Mouse (Mus musculus) left cerebral cortex, adult 11 months (tissue): ENCODE data around the gene Parp16.
"Not testable (repeated sequence)": the region's sequence is repeated elsewhere in the genome, so short reads cannot be mapped to it uniquely, and the experiment has no call there.

ENCODE experiments used
- DNase-seq: peaks from one replicate; pipeline ENCODE4 v3.0.0; 2022; ENCODE audit warnings: low spot score

Gene Parp16

DNA sequence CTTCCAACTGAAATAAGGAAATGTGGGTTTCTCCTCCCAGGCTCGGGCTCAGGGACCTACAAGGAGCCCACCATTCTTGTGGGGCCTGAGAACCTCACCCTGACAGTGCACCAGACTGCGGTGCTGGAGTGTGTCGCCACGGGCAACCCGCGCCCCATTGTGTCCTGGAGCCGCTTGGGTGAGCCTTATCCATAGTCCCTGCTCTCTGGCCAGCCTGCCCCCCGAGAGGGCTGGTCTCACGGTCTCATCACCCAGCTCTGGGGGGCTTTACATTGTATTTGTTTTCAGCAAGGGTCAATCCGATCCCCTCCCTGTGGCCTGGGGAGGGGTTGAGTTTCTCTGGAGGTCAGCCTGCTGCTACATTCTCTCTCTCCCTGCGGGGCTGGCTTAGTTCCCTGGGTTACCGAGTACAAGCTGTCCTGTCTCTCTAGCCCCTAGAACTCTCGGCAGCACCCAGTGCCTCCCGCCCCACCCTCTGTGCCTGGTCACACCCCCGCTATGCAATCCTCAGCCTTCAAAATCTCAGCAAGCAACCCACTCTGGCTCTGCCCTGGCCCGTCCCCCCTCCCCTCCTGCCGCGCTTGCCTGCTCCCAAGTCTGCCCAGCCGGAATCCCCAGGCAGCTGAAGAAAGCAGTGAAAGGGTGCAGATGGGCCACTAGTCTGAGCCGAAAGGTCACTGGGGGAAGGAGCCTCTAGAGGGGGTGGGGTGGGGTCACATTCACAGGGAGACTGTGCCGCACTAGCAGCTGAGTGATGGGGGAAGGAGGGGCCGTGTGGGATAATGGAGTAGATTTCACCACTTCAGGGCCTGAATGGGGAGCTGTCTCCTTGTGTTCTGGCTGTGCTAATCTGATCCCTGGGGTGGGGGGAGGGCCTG is 16.6 kb upstream of the Parp16 start:
- DNase-seq = no peak

- DNase-seq = no peak
Measured at GRCm38 (mm10) chr9:65179817-65180624, 15.1 kb upstream of the Parp16 start.

GRCm38 (mm10) chr9:65188599-65188998 is 6.6 kb upstream of the Parp16 start:
- DNase-seq = peak; percentile 82

DNA sequence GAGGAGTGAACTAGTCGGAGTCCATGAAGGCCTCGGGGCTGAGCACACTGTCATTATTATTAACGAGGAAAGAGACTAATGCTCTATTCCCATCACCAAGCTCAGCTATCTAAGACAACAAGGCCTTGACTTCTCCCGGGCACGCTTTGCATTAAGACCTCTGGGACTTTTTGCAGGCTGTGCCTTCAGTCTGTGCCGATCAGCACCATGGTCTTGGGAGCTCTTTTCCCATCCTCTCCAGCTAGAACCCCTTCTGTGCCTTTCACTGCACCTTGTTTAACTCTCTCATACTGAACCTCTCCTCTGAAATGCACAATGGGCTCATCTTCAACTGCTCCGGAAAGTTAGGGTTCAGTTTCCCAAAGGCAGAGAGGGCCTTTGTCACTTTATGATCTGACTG is 4.8 kb upstream of the Parp16 start:
- DNase-seq = no peak

DNA sequence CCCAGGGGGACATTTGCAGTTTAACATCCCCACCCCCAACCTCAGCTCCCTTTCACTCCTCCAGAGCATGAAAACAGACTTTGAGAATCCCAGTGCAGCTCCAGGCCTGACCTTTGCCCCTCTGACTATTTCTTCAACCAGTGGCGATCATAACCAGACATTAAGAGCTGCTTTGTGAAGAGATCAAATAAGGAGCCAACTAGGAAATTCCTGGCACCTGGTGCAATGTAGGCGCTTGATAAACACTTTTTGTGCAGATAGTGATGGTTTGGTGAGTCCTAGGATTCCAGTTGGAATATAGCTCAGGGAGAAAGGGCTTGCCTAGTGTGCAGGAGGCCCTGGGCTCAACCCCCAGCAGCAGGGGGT is 3.8 kb upstream of the Parp16 start:
- no peak for DNase-seq

GRCm38 (mm10) chr9:65191755-65192469 is 3.2 kb upstream of the Parp16 start:
- no peak for DNase-seq

DNA sequence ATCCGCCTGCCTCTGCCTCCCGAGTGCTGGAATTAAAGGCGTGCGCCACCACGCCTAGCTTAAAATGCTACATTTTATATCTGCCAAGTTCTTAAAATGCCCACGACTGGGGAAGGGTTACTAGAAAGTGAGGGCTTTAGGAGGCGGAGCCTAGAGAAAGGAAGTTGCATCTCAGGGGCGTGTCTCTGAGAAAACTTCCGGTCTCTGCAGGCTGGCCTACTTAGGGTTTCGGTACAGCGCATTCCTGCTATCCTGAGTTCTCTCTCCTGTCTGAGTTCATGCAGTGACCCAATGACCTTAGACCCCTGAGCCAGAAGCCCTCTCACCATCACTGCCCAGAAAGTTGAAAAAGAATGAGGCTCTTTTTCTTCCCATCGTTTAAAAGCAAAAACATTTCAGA is 1.9 kb upstream of the Parp16 start:
- DNase-seq = no peak

DNA sequence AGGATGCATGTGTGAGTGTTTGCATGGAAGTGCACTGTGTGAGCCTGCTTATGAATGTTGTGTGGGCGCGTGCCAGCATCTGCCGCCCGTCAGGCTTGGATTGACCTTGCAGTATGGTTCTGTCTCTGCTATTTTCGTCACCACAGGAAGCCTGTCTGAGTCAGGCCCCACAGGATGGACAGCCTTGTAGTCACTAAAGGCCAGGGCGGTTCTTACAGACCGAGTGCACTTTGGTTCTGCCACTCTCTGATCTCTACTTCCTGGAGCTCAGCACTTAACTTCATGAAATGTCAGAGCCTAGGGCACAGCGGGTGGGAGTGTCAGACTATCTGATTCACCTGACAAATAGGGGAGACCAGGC is 448 bp downstream of the Parp16 start:
- DNase-seq = no peak

- DNase-seq = no peak
Measured at GRCm38 (mm10) chr9:65195982-65196737, 1.0 kb downstream of the Parp16 start.

- DNase-seq = peak; percentile 93
Measured at GRCm38 (mm10) chr9:65196738-65197569, 1.8 kb downstream of the Parp16 start.

DNA sequence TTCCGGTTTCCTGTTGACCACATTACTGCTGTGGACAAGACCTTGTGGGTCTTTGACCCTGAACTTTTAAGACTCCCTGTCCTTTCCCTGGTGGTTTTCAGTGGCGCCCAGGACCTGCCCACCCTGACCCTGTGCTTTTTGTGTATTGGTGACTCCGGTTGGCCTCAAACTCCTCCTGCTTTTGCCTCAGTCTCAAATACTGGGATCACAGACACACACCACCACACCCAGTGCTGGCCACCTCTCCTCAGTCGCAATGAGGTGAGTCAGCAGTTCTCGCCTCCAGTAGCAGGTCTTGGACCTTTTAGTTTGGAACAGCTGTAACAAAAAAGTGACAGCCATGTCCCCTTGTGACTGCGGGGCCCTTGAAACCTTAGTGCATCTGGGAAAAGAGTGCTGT is 2.7 kb downstream of the Parp16 start:
- no peak for DNase-seq

DNA sequence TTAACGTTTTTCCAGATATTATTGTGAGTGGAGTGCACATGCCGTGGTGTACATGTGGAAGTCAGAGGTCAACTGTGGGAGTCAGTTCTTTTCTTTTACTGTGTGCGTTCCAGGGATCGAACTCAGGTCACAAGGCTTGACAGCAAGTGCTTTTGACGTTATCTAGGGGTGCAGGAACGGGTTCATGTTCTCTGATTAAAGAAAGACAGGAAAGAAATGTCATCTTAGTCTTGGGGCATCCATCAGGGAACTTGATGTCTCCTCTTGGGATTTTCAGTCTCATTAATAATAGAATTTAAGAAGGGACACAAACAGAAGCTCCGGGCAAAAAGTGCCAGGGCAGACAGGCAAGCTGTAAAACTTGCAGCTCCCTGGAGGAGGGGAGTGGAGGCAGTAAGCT is 4.6 kb downstream of the Parp16 start:
- no peak for DNase-seq

DNA sequence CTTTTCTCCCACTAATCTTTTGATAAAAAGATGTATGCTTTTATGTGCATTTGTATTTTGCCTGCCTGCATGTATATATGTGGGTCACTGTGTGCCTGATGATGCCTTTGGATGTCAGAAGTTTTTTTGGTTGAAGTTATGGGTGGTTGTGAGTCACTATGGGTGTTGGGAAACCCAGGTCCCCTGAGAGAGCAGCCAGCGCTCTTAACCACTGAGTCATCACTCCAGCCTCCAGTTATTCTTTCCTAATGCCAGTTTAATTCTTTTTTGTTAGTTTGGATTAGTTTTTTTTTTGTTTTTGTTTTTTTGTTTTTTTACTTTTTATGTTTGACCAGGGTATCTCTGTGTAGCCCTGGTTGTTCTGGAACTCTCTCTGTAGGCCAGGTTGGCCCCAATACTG is 5.5 kb downstream of the Parp16 start:
- DNase-seq = no peak

GRCm38 (mm10) chr9:65201021-65201380 is 5.8 kb downstream of the Parp16 start:
- DNase-seq = no peak

GRCm38 (mm10) chr9:65201381-65202164 is 6.4 kb downstream of the Parp16 start:
- DNase-seq = peak; percentile 83

GRCm38 (mm10) chr9:65202165-65202754 is 7.1 kb downstream of the Parp16 start:
- DNase-seq = no peak

- DNase-seq = no peak
Measured at GRCm38 (mm10) chr9:65205049-65205815, 10.1 kb downstream of the Parp16 start.

DNA sequence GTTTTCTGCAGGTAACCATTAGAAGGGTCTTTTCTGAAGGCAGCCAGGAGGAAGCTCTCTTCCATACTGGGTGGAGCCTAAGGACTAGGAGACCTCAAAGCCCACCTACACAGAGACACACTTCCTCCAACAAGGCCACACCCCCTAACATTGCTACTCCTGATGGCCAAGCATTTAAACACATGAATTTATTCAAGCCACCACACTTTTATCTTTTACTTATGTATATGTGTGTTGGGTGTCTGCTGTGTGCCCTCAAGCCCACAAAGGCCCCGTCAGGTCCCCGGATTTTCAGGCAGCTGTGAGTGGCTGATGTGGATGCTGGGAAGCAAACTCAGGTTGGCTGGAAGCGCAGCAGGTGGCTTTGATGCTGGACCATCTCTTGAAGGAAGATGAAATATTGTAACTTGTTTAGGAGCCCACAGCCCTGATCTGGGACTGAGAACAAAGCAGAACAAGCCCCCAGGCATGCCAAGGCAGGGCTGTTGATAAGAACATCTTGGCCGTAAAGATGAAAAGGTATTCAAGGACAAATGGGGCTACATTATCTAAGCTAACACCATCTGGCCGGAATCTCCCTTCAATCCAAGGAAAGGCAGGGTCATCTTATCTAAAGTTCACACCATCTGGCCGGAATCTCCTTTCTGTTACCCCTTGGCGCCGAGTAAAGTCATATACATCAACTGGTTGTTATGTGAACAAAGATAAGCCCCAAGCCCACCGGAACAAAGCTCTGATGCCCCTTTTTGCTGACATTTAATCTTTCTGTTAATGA is 12.1 kb downstream of the Parp16 start:
- DNase-seq = not testable (repeated sequence)
